28 mouse cellular contexts compared by ENCODE assay signal in the genomic region with DNA sequence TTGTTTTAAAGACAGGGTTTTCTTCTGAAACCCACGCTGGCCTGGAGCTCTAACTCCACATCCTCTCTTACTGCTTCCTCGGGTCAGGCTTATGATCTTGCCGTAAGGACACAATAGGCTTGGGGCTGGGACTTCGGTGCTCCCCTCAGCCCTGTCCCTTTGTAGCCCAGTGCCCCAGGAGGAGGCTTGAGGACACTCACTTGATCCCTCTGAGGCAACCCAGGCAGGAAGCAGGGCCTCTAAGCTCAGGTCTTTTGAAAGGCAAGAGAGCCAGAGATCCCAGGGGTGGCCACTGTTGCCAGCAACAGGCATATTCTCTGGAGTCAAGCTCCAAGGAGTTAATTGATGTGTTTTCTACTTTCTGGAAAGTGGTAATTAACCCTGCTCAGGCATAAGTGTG. TPM values are rescaled to one million over a fixed set of nuclear protein-coding genes. Genes with fewer than 3 reads are reported as not detected.
DNase-seq lines count a peak whose midpoint lies in the region; ATAC-seq and TF ChIP-seq lines count a peak whose summit lies in the region.
"Had no signal": no experiment of that assay in that cellular context is flagged by ENCODE, and none has a peak within 500 bp of the region (broad histone marks: within the 10 kb centered on the region; RNA-seq: fewer than 3 reads in every experiment).

No protein-coding gene starts in this region.

- H3K9ac ChIP-seq in embryonic facial prominence, embryonic 15.5 days, result no peak overlapping the region
- H3K9ac ChIP-seq in hindbrain, embryonic 12.5 days, result no peak overlapping the region
- H3K9ac ChIP-seq in stomach, embryonic 15.5 days, result no peak overlapping the region
- no peak overlapping the region for H3K9ac ChIP-seq in stomach, postnatal 0 days (ENCODE audit: low read length)
- H3K9ac ChIP-seq: hindbrain, embryonic 14.5 days; kidney, embryonic 15.5 days; limb, embryonic 12.5 days; liver, postnatal 0 days; midbrain, embryonic 12.5 days had no signal

- peaks cover 74% of the 10 kb centered on the region for H3K36me3 ChIP-seq in embryonic facial prominence, embryonic 15.5 days
- H3K36me3 ChIP-seq in embryonic facial prominence, embryonic 10.5 days (replicated peaks), result peaks cover 97% of the 10 kb centered on the region
- peaks cover 91% of the 10 kb centered on the region for H3K36me3 ChIP-seq in heart, embryonic 10.5 days
- H3K36me3 ChIP-seq in hindbrain, embryonic 12.5 days, result peaks cover 82% of the 10 kb centered on the region
- H3K36me3 ChIP-seq in hindbrain, embryonic 10.5 days, result peaks cover 100% of the 10 kb centered on the region
- peaks cover 40% of the 10 kb centered on the region for H3K36me3 ChIP-seq in stomach, embryonic 15.5 days
- peaks cover 33% of the 10 kb centered on the region for H3K36me3 ChIP-seq in stomach, postnatal 0 days (ENCODE audit: control insufficient read depth, insufficient read depth, low read length)

- H3K4me2 ChIP-seq in embryonic facial prominence, embryonic 15.5 days (replicated peaks), result no peak overlapping the region
- no peak overlapping the region for H3K4me2 ChIP-seq in hindbrain, embryonic 12.5 days (replicated peaks)
- no peak overlapping the region for H3K4me2 ChIP-seq in stomach, embryonic 15.5 days
- no peak overlapping the region for H3K4me2 ChIP-seq in stomach, postnatal 0 days (replicated peaks; ENCODE audit: low read depth)
- H3K4me2 ChIP-seq: hindbrain, embryonic 14.5 days; kidney, embryonic 15.5 days; limb, embryonic 12.5 days; liver, embryonic 11.5 days; midbrain, embryonic 12.5 days had no signal

- no peak for TF ChIP-seq EP300 in stomach, postnatal 0 days (optimal IDR thresholded peaks at IDR 0.05)

- WGBS in embryonic facial prominence, embryonic 15.5 days, result 73% methylated on average over 4 of the region's 4 CpGs
- WGBS in embryonic facial prominence, embryonic 10.5 days, result 69% methylated on average over 4 of the region's 4 CpGs
- WGBS in heart, embryonic 10.5 days, result 75% methylated on average over 4 of the region's 4 CpGs
- WGBS in hindbrain, embryonic 12.5 days, result 71% methylated on average over 4 of the region's 4 CpGs
- WGBS in hindbrain, embryonic 10.5 days, result 70% methylated on average over 4 of the region's 4 CpGs
- 83% methylated on average over 4 of the region's 4 CpGs for WGBS in stomach, embryonic 15.5 days
- 74% methylated on average over 4 of the region's 4 CpGs for WGBS in stomach, postnatal 0 days

- no peak for DNase-seq in embryonic facial prominence, embryonic 10.5 days (ENCODE audit: low spot score)
- DNase-seq in heart, embryonic 10.5 days (ENCODE audit: low spot score), result peak; percentile 66
- DNase-seq in heart, postnatal 36 days, result no peak
- DNase-seq in hindbrain, embryonic 10.5 days (ENCODE audit: low spot score), result no peak
- no peak for DNase-seq in stomach, postnatal 0 days (ENCODE audit: low spot score)
- DNase-seq: adrenal gland, adult 8-10 months; cerebellum, adult 2 months; cerebellum, postnatal 14 days; gastrocnemius, postnatal 14 days; kidney, adult 18-20 months; kidney, postnatal 25 days; liver, postnatal 0 days; lung, postnatal 36 days; right cerebral cortex, adult 18-20 months; spleen, adult 18-20 months; thymus, adult 2 months; thymus, postnatal 36 days had no signal

- ATAC-seq in embryonic facial prominence, embryonic 15.5 days (ENCODE audit: insufficient number of reproducible peaks, low FRiP score, low TSS enrichment, low read depth), result 0 out of 2 replicates have a peak, but pooled peaks have one; percentile 55
- no peak for ATAC-seq in hindbrain, embryonic 12.5 days (ENCODE audit: low FRiP score)
- ATAC-seq in stomach, embryonic 15.5 days (ENCODE audit: insufficient read depth, low FRiP score, low read depth), result no peak
- ATAC-seq in stomach, postnatal 0 days (ENCODE audit: low FRiP score, low TSS enrichment), result no peak
- ATAC-seq: activated CD4-positive, CD25-positive, alpha-beta regulatory T cell, adult 4 months; forebrain, embryonic 16.5 days; liver, postnatal 0 days had no signal

- no peak for TF ChIP-seq CTCF in stomach, postnatal 0 days (IDR thresholded peaks at IDR 0.05; ENCODE audit: low read depth)

- peaks cover 26% of the 10 kb centered on the region for H3K4me1 ChIP-seq in embryonic facial prominence, embryonic 15.5 days
- H3K4me1 ChIP-seq in embryonic facial prominence, embryonic 10.5 days, result peaks cover 31% of the 10 kb centered on the region
- H3K4me1 ChIP-seq in heart, embryonic 10.5 days, result peaks cover 17% of the 10 kb centered on the region
- H3K4me1 ChIP-seq in hindbrain, embryonic 12.5 days, result peaks cover 35% of the 10 kb centered on the region
- peaks cover 37% of the 10 kb centered on the region for H3K4me1 ChIP-seq in hindbrain, embryonic 10.5 days (replicated peaks)
- H3K4me1 ChIP-seq in stomach, embryonic 15.5 days, result peaks cover 18% of the 10 kb centered on the region
- H3K4me1 ChIP-seq in stomach, postnatal 0 days (replicated peaks; ENCODE audit: control insufficient read depth, insufficient read depth), result peaks cover 5% of the 10 kb centered on the region; the same call in 1 of the 2 replicates

- intact Hi-C loops in heart, postnatal 36 days (cut with DNase I), result no loop called here

- no peak overlapping the region for H3K4me3 ChIP-seq in embryonic facial prominence, embryonic 15.5 days (replicated peaks)
- no peak overlapping the region for H3K4me3 ChIP-seq in embryonic facial prominence, embryonic 10.5 days
- no peak overlapping the region for H3K4me3 ChIP-seq in heart, embryonic 10.5 days
- no peak overlapping the region for H3K4me3 ChIP-seq in hindbrain, embryonic 12.5 days
- H3K4me3 ChIP-seq in hindbrain, embryonic 10.5 days, result no peak overlapping the region
- no peak overlapping the region for H3K4me3 ChIP-seq in stomach, embryonic 15.5 days (replicated peaks)
- no peak overlapping the region for H3K4me3 ChIP-seq in stomach, postnatal 0 days (ENCODE audit: low read depth, low read length)
- H3K4me3 ChIP-seq: kidney, embryonic 15.5 days; limb, embryonic 12.5 days; midbrain, embryonic 12.5 days had no signal

- peak overlapping the region; percentile 36; the same call in 1 of the 2 replicates for H3K27ac ChIP-seq in embryonic facial prominence, embryonic 15.5 days (replicated peaks)
- H3K27ac ChIP-seq in embryonic facial prominence, embryonic 10.5 days (replicated peaks), result no peak overlapping the region
- no peak overlapping the region for H3K27ac ChIP-seq in heart, embryonic 10.5 days
- 0 out of 2 replicates have a peak overlapping the region, but pooled peaks have one; percentile 40 for H3K27ac ChIP-seq in hindbrain, embryonic 12.5 days
- H3K27ac ChIP-seq in hindbrain, embryonic 10.5 days, result no peak overlapping the region
- H3K27ac ChIP-seq in stomach, embryonic 15.5 days, result 0 out of 2 replicates have a peak overlapping the region, but pooled peaks have one; percentile 4
- no peak overlapping the region for H3K27ac ChIP-seq in stomach, postnatal 0 days (replicated peaks)
- H3K27ac ChIP-seq: hindbrain, embryonic 14.5 days; kidney, embryonic 15.5 days; limb, embryonic 12.5 days; midbrain, embryonic 12.5 days had no signal

- H3K27me3 ChIP-seq in embryonic facial prominence, embryonic 15.5 days, result no peaks in the 10 kb centered on the region
- no peaks in the 10 kb centered on the region for H3K27me3 ChIP-seq in embryonic facial prominence, embryonic 10.5 days (replicated peaks; ENCODE audit: low read depth, poor library complexity, severe bottlenecking)
- H3K27me3 ChIP-seq in heart, embryonic 10.5 days (ENCODE audit: insufficient read depth, poor library complexity, severe bottlenecking), result no peaks in the 10 kb centered on the region
- no peaks in the 10 kb centered on the region for H3K27me3 ChIP-seq in hindbrain, embryonic 12.5 days
- H3K27me3 ChIP-seq in hindbrain, embryonic 10.5 days (ENCODE audit: insufficient read depth, poor library complexity, severe bottlenecking), result no peaks in the 10 kb centered on the region
- no peaks in the 10 kb centered on the region for H3K27me3 ChIP-seq in stomach, embryonic 15.5 days (replicated peaks)
- H3K27me3 ChIP-seq in stomach, postnatal 0 days (ENCODE audit: control insufficient read depth, insufficient read depth, low read length), result no peaks in the 10 kb centered on the region
- H3K27me3 ChIP-seq: CH12.LX; kidney, embryonic 15.5 days; limb, embryonic 12.5 days; midbrain, embryonic 12.5 days had no signal

- H3K9me3 ChIP-seq in embryonic facial prominence, embryonic 15.5 days (replicated peaks), result no peaks in the 10 kb centered on the region
- no peaks in the 10 kb centered on the region for H3K9me3 ChIP-seq in embryonic facial prominence, embryonic 10.5 days
- no peaks in the 10 kb centered on the region for H3K9me3 ChIP-seq in heart, embryonic 10.5 days
- no peaks in the 10 kb centered on the region for H3K9me3 ChIP-seq in hindbrain, embryonic 12.5 days (replicated peaks)
- H3K9me3 ChIP-seq in hindbrain, embryonic 10.5 days, result no peaks in the 10 kb centered on the region
- H3K9me3 ChIP-seq in stomach, embryonic 15.5 days, result no peaks in the 10 kb centered on the region
- no peaks in the 10 kb centered on the region for H3K9me3 ChIP-seq in stomach, postnatal 0 days (ENCODE audit: control insufficient read depth, low read length)
- H3K9me3 ChIP-seq: kidney, embryonic 15.5 days; limb, embryonic 12.5 days; midbrain, embryonic 12.5 days had no signal

RNA-seq across cellular contexts. Expression of gene Rbm15b, which starts 7.8 kb away (rescaled TPM):
- polyA plus RNA-seq in embryonic facial prominence, embryonic 15.5 days (2015; fragmentation: Nextera tagmentation; extraction: Ambion mirVana), result 11.0 and 12.3 TPM in 2 replicates
- 17.2 and 17.6 TPM in 2 replicates for polyA plus RNA-seq in embryonic facial prominence, embryonic 10.5 days (2016; fragmentation: Nextera tagmentation; extraction: Ambion mirVana)
- polyA plus RNA-seq in heart, embryonic 10.5 days (2016; fragmentation: Nextera tagmentation; extraction: Ambion mirVana), result 6.1 and 10.8 TPM in 2 replicates
- 10 to 100 TPM; 11.3 to 14.9 TPM for total RNA-seq in heart, postnatal 36 days (2021)
- polyA plus RNA-seq in hindbrain, embryonic 12.5 days (2016; fragmentation: Nextera tagmentation; extraction: Ambion mirVana), result 30.1 and 33.0 TPM in 2 replicates
- 17.1 and 23.8 TPM in 2 replicates for polyA plus RNA-seq in hindbrain, embryonic 10.5 days (2016; fragmentation: Nextera tagmentation; extraction: Ambion mirVana)
- 8.1 and 9.4 TPM in 2 replicates for polyA plus RNA-seq in stomach, embryonic 15.5 days (2015; fragmentation: Nextera tagmentation; extraction: Ambion mirVana)
- polyA plus RNA-seq in stomach, postnatal 0 days (2015; fragmentation: Nextera tagmentation; extraction: Ambion mirVana), result 3.8 and 4.7 TPM in 2 replicates

RNA-seq across cellular contexts. Expression of gene Manf, which starts 12.3 kb away (rescaled TPM):
- 281 and 293 TPM in 2 replicates for polyA plus RNA-seq in embryonic facial prominence, embryonic 15.5 days (2015; fragmentation: Nextera tagmentation; extraction: Ambion mirVana)
- polyA plus RNA-seq in embryonic facial prominence, embryonic 10.5 days (2016; fragmentation: Nextera tagmentation; extraction: Ambion mirVana), result 254 and 277 TPM in 2 replicates
- 296 and 411 TPM in 2 replicates for polyA plus RNA-seq in heart, embryonic 10.5 days (2016; fragmentation: Nextera tagmentation; extraction: Ambion mirVana)
- 100 to 1,000 TPM in 1 of 2 experiments, 10 to 100 TPM in 1; 99.1 to 164 TPM for total RNA-seq in heart, postnatal 36 days (2021)
- polyA plus RNA-seq in hindbrain, embryonic 12.5 days (2016; fragmentation: Nextera tagmentation; extraction: Ambion mirVana), result 224 and 229 TPM in 2 replicates
- 253 and 276 TPM in 2 replicates for polyA plus RNA-seq in hindbrain, embryonic 10.5 days (2016; fragmentation: Nextera tagmentation; extraction: Ambion mirVana)
- polyA plus RNA-seq in stomach, embryonic 15.5 days (2015; fragmentation: Nextera tagmentation; extraction: Ambion mirVana), result 349 and 373 TPM in 2 replicates
- 370 and 385 TPM in 2 replicates for polyA plus RNA-seq in stomach, postnatal 0 days (2015; fragmentation: Nextera tagmentation; extraction: Ambion mirVana)

RNA-seq across cellular contexts. Expression of gene Dcaf1, which starts 57.8 kb away (rescaled TPM):
- 18.1 and 22.4 TPM in 2 replicates for polyA plus RNA-seq in embryonic facial prominence, embryonic 15.5 days (2015; fragmentation: Nextera tagmentation; extraction: Ambion mirVana)
- 30.7 and 34.8 TPM in 2 replicates for polyA plus RNA-seq in embryonic facial prominence, embryonic 10.5 days (2016; fragmentation: Nextera tagmentation; extraction: Ambion mirVana)
- polyA plus RNA-seq in heart, embryonic 10.5 days (2016; fragmentation: Nextera tagmentation; extraction: Ambion mirVana), result 25.7 and 28.1 TPM in 2 replicates
- 10 to 100 TPM; 22.4 to 30.8 TPM for total RNA-seq in heart, postnatal 36 days (2021)
- 18.2 and 26.5 TPM in 2 replicates for polyA plus RNA-seq in hindbrain, embryonic 12.5 days (2016; fragmentation: Nextera tagmentation; extraction: Ambion mirVana)
- polyA plus RNA-seq in hindbrain, embryonic 10.5 days (2016; fragmentation: Nextera tagmentation; extraction: Ambion mirVana), result 27.5 and 27.7 TPM in 2 replicates
- 15.9 and 21.6 TPM in 2 replicates for polyA plus RNA-seq in stomach, embryonic 15.5 days (2015; fragmentation: Nextera tagmentation; extraction: Ambion mirVana)
- 4.3 and 4.5 TPM in 2 replicates for polyA plus RNA-seq in stomach, postnatal 0 days (2015; fragmentation: Nextera tagmentation; extraction: Ambion mirVana)

Comparison
In these comparisons a context has a peak if more than half of its experiments do, and no peak if none do; other contexts are left out.
1. H3K27ac ChIP-seq: peak in embryonic facial prominence, embryonic 15.5 days (single experiment), hindbrain, embryonic 12.5 days (single experiment) and stomach, embryonic 15.5 days (single experiment); none in embryonic facial prominence, embryonic 10.5 days (single experiment), heart, embryonic 10.5 days (single experiment), hindbrain, embryonic 10.5 days (single experiment) and stomach, postnatal 0 days (single experiment).